Mouse (Mus musculus): ENCODE results near the gene Gm10300. TPM values are rescaled to one million over a fixed set of nuclear protein-coding genes. Genes with fewer than 3 reads are reported as not detected.

Gene Gm10300
- polyA plus RNA-seq, 1 experiment from 2014 or later = not detected

DNA sequence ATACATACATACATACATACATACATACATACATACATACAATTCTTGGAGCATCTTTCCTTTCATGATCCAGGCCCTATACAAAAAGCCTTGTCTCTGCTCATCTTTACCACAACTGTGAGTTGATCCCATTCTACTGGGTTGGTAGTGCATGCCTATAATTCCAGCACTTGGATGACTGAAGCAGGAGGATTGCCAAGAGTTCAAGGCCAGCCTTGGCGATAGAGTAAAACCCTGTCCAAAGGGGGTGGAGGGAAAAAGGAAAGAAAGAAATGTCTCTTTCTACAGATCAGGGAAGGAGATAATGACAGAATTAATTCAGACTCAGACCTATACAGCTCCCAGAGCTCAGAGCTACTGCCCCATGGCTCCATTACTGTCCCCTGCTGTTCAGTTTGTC is 48.7 kb downstream of the Gm10300 start:
- no peak for ATAC-seq
- H3K9me3 ChIP-seq (ENCODE audit: control insufficient read depth, low read length) = no peaks in the 10 kb centered on the region
- WGBS = 78% methylated on average over 1 of the region's 1 CpGs
- H3K27ac ChIP-seq (ENCODE audit: low read length) = no peak overlapping the region
- H3K27me3 ChIP-seq (replicated peaks; ENCODE audit: control insufficient read depth, insufficient read depth, low read length) = no peaks in the 10 kb centered on the region
- H3K4me2 ChIP-seq (ENCODE audit: low read depth, low read length) = no peak overlapping the region
- H3K4me1 ChIP-seq (ENCODE audit: control insufficient read depth, insufficient read depth, low read length) = no peaks in the 10 kb centered on the region; the same call in 1 of the 2 replicates
- H3K9ac ChIP-seq (ENCODE audit: low read depth, low read length) = no peak overlapping the region
- no peak overlapping the region for H3K4me3 ChIP-seq (ENCODE audit: low read length)
- H3K36me3 ChIP-seq (ENCODE audit: control insufficient read depth, insufficient read depth, low read length) = no peaks in the 10 kb centered on the region

Other genes with a start within 250 kb of the Gm10300 start
- gene Ptpru, start 236.4 kb upstream of the Gm10300 start, polyA plus RNA-seq (2015; fragmentation: Nextera tagmentation; extraction: Ambion mirVana) = 4.7 and 4.8 TPM in 2 replicates
- gene Mecr, start 231.2 kb upstream of the Gm10300 start, polyA plus RNA-seq (2015; fragmentation: Nextera tagmentation; extraction: Ambion mirVana) = 81.6 and 86.6 TPM in 2 replicates
- 68.6 and 75.2 TPM in 2 replicates for gene Srsf4, start 201.1 kb upstream of the Gm10300 start, polyA plus RNA-seq (2015; fragmentation: Nextera tagmentation; extraction: Ambion mirVana)
- 0.18 and 0.20 TPM in 2 replicates for gene Tmem200b, start 152.9 kb upstream of the Gm10300 start, polyA plus RNA-seq (2015; fragmentation: Nextera tagmentation; extraction: Ambion mirVana)
- 41.5 and 46.8 TPM in 2 replicates for gene Epb41, start 624 bp downstream of the Gm10300 start, polyA plus RNA-seq (2015; fragmentation: Nextera tagmentation; extraction: Ambion mirVana)
- gene Oprd1, start 69.8 kb downstream of the Gm10300 start, polyA plus RNA-seq (2015; fragmentation: Nextera tagmentation; extraction: Ambion mirVana) = 0.22 and 0.26 TPM in 2 replicates
- 62.4 and 73.7 TPM in 2 replicates for gene Ythdf2, start 137.6 kb downstream of the Gm10300 start, polyA plus RNA-seq (2015; fragmentation: Nextera tagmentation; extraction: Ambion mirVana)
- 25.9 and 30.2 TPM in 2 replicates for gene Gmeb1, start 186.9 kb downstream of the Gm10300 start, polyA plus RNA-seq (2015; fragmentation: Nextera tagmentation; extraction: Ambion mirVana)
- gene Taf12, start 199.7 kb downstream of the Gm10300 start, polyA plus RNA-seq (2015; fragmentation: Nextera tagmentation; extraction: Ambion mirVana) = 39.8 and 41.1 TPM in 2 replicates
- gene Rab42, start 228.7 kb downstream of the Gm10300 start, polyA plus RNA-seq (2015; fragmentation: Nextera tagmentation; extraction: Ambion mirVana) = 5.3 and 7.8 TPM in 2 replicates